Mouse (Mus musculus) liver, embryonic 11.5 days (tissue): ENCODE measurements around the gene Gm10197. TPM values are rescaled to one million over a fixed set of nuclear protein-coding genes. Genes with fewer than 3 reads are reported as not detected.
"Not testable (repeated sequence)": the region's sequence is repeated elsewhere in the genome, so short reads cannot be mapped to it uniquely, and the experiment has no call there.

Source experiments
- ATAC-seq: fragments of 200-750 bp; cut with Nextera tagmentation; replicated peaks from 2 replicates; pipeline ENCODE4 v1.8.0; 2017; ENCODE audit warnings: moderate number of reproducible peaks, mild to moderate bottlenecking, moderate TSS enrichment, moderate library complexity; ENCODE audit not compliant: low FRiP score
- DNase-seq: peaks from one replicate; pipeline ENCODE4 v3.0.0-alpha.2; 2017; ENCODE audit warnings: low spot score
- H3K27ac ChIP-seq: fragments of 300-500 bp; sonication (generic); 2 replicates; pipeline ENCODE4 v1.5.1; 2014; ENCODE audit warnings: mild to moderate bottlenecking, low read depth, low read length, control low read depth
- H3K27me3 ChIP-seq: fragments of 300-500 bp; sonication (generic); replicated peaks from 2 replicates; pipeline ENCODE4 v1.6.1; 2014; ENCODE audit warnings: low read length, mixed read lengths; ENCODE audit not compliant: control insufficient read depth, insufficient read depth
- H3K36me3 ChIP-seq: fragments of 300-500 bp; sonication (generic); 2 replicates; pipeline ENCODE4 v1.6.1; 2014; ENCODE audit warnings: mild to moderate bottlenecking, low read length, moderate library complexity, mixed read lengths; ENCODE audit not compliant: control insufficient read depth, insufficient read depth
- H3K4me1 ChIP-seq: fragments of 300-500 bp; sonication (generic); replicated peaks from 2 replicates; pipeline ENCODE4 v1.6.1; 2014; ENCODE audit warnings: low read length, mixed read lengths; ENCODE audit not compliant: control insufficient read depth, insufficient read depth
- H3K4me2 ChIP-seq: fragments of 300-500 bp; sonication (generic); 2 replicates; pipeline ENCODE4 v1.6.1; 2014; ENCODE audit warnings: mild to moderate bottlenecking, control low read depth, moderate library complexity
- H3K4me3 ChIP-seq: fragments of 300-500 bp; sonication (generic); 2 replicates; pipeline ENCODE4 v1.5.1; 2014; ENCODE audit warnings: low read depth, low read length, control low read depth
- H3K9ac ChIP-seq: fragments of 300-500 bp; sonication (generic); 2 replicates; pipeline ENCODE4 v1.6.1; 2014; ENCODE audit warnings: low read depth, low read length, control low read depth
- H3K9me3 ChIP-seq: fragments of 300-500 bp; sonication (generic); 2 replicates; pipeline ENCODE4 v1.6.1; 2016; ENCODE audit warnings: low read length, inconsistent platforms, mixed read lengths; ENCODE audit not compliant: control insufficient read depth
- WGBS: fragments of 180-500 bp; shearing (Covaris S2); extraction: QIAGEN DNeasy Blood & Tissue Kit; methylation state at CpG from one replicate; pipeline ENCODE4 v1.1.7; 2014; 5-methylcytosine and 5-hydroxymethylcytosine counted together
- polyA plus RNA-seq: library from polyadenylated mRNA; unstranded; fragments of >200 nt; fragmentation: Nextera tagmentation; extraction: Ambion mirVana; gene quantifications from 2 replicates; pipeline ENCODE4 v1.2.1, GENCODE M21; 2014

The Gm10197 gene
- polyA plus RNA-seq, 1 experiment from 2014 or later: not detected

- no peaks in the 10 kb centered on the region for H3K9me3 ChIP-seq
- no peak overlapping the region for H3K27ac ChIP-seq
- H3K9ac ChIP-seq: no peak overlapping the region
- H3K4me3 ChIP-seq: no peak overlapping the region
- H3K36me3 ChIP-seq: no peaks in the 10 kb centered on the region
- peaks cover 5% of the 10 kb centered on the region; the same call in 1 of the 2 replicates for H3K4me1 ChIP-seq
- ATAC-seq (no peak), DNase-seq (no peak)
- 80% methylated on average over 12 of the region's 12 CpGs for WGBS
- no peak overlapping the region for H3K4me2 ChIP-seq
- no peaks in the 10 kb centered on the region for H3K27me3 ChIP-seq
Measured at GRCm38 (mm10) chr19:53397451-53398233, 26.1 kb upstream of the Gm10197 start.

GRCm38 (mm10) chr19:53395805-53396204, 24.2 kb upstream of the Gm10197 start:
- DNase-seq, H3K9ac ChIP-seq: not testable (repeated sequence)

GRCm38 (mm10) chr19:53394956-53395355, 23.4 kb upstream of the Gm10197 start:
- not testable (repeated sequence) for H3K9me3 ChIP-seq, ATAC-seq, H3K4me3 ChIP-seq, H3K9ac ChIP-seq, H3K27ac ChIP-seq, DNase-seq, H3K36me3 ChIP-seq, H3K4me2 ChIP-seq, H3K27me3 ChIP-seq, H3K4me1 ChIP-seq
- 71% methylated on average over 3 of the region's 3 CpGs for WGBS

More at GRCm38 (mm10) chr19:53395805-53396204, 24.2 kb upstream of the Gm10197 start:
- not testable (repeated sequence) for H3K4me3 ChIP-seq, H3K27me3 ChIP-seq, H3K9me3 ChIP-seq, ATAC-seq, H3K4me1 ChIP-seq, H3K4me2 ChIP-seq, H3K27ac ChIP-seq, H3K36me3 ChIP-seq
- WGBS: 60% methylated on average over 5 of the region's 5 CpGs

GRCm38 (mm10) chr19:53394552-53394951, 23.0 kb upstream of the Gm10197 start:
- Histone ChIP-seq H3K4me3 (no peak overlapping the region), H3K4me2 (no peak overlapping the region), H3K9me3 (no peaks in the 10 kb centered on the region), H3K36me3 (no peaks in the 10 kb centered on the region), H3K4me1 (peaks cover 9% of the 10 kb centered on the region; the same call in 1 of the 2 replicates), H3K27me3 (no peaks in the 10 kb centered on the region), H3K9ac (no peak overlapping the region), H3K27ac (no peak overlapping the region)
- 15% methylated on average over 7 of the region's 7 CpGs for WGBS
- ATAC-seq (no peak), DNase-seq (no peak)

- DNase-seq (no peak), ATAC-seq (no peak)
- no peaks in the 10 kb centered on the region for H3K9me3 ChIP-seq
- no peaks in the 10 kb centered on the region for H3K27me3 ChIP-seq
- peaks cover 13% of the 10 kb centered on the region; the same call in 1 of the 2 replicates for H3K4me1 ChIP-seq
- no peak overlapping the region for H3K4me2 ChIP-seq
- H3K4me3 ChIP-seq: no peak overlapping the region
- no peak overlapping the region for H3K27ac ChIP-seq
- H3K36me3 ChIP-seq: peaks cover 2% of the 10 kb centered on the region; the same call in 1 of the 2 replicates
- H3K9ac ChIP-seq: no peak overlapping the region
Measured at GRCm38 (mm10) chr19:53393646-53394045, 22.1 kb upstream of the Gm10197 start.

GRCm38 (mm10) chr19:53392781-53393343, 21.3 kb upstream of the Gm10197 start:
- peaks cover 18% of the 10 kb centered on the region; the same call in 1 of the 2 replicates for H3K4me1 ChIP-seq
- H3K9ac ChIP-seq: no peak overlapping the region
- no peaks in the 10 kb centered on the region for H3K9me3 ChIP-seq
- 76% methylated on average over 8 of the region's 8 CpGs for WGBS
- no peak overlapping the region for H3K4me2 ChIP-seq
- no peak overlapping the region for H3K4me3 ChIP-seq
- no peaks in the 10 kb centered on the region for H3K27me3 ChIP-seq
- DNase-seq (no peak), ATAC-seq (no peak)
- peaks cover 3% of the 10 kb centered on the region for H3K36me3 ChIP-seq
- H3K27ac ChIP-seq: no peak overlapping the region

GRCm38 (mm10) chr19:53391787-53392186, 20.2 kb upstream of the Gm10197 start:
- peak overlapping the region; percentile 85 for H3K4me2 ChIP-seq
- H3K9ac ChIP-seq: peak overlapping the region; percentile 83
- peaks cover 24% of the 10 kb centered on the region for H3K4me1 ChIP-seq
- H3K27me3 ChIP-seq: no peaks in the 10 kb centered on the region
- DNase-seq (no peak), ATAC-seq (no peak)
- peaks cover 9% of the 10 kb centered on the region for H3K36me3 ChIP-seq
- peak overlapping the region; percentile 99 for H3K4me3 ChIP-seq
- H3K27ac ChIP-seq: peak overlapping the region; percentile 86; the same call in 1 of the 2 replicates
- 85% methylated on average over 5 of the region's 5 CpGs for WGBS
- no peaks in the 10 kb centered on the region for H3K9me3 ChIP-seq

GRCm38 (mm10) chr19:53391386-53391785, 19.8 kb upstream of the Gm10197 start:
- Histone ChIP-seq H3K9ac (peak overlapping the region; percentile 83), H3K4me2 (peak overlapping the region; percentile 85), H3K9me3 (no peaks in the 10 kb centered on the region), H3K4me3 (peak overlapping the region; percentile 99), H3K27me3 (no peaks in the 10 kb centered on the region), H3K4me1 (peaks cover 24% of the 10 kb centered on the region), H3K36me3 (peaks cover 10% of the 10 kb centered on the region), H3K27ac (peak overlapping the region; percentile 86)
- 39% methylated on average over 8 of the region's 8 CpGs for WGBS
- no peak for ATAC-seq
- no peak for DNase-seq
